Mouse (Mus musculus) forebrain, embryonic 12.5 days (tissue): ENCODE measurements at regions not wholly inside any gene's neighbourhood (a gene's known extent, or its start where the extent isn't known, plus 50 kb on each side); places are given as distances from the start of the nearest gene placed in this dataset.

Experiments
- ATAC-seq: fragments of 200-750 bp; cut with Nextera tagmentation; 2 replicates; pipeline ENCODE4 v1.8.0; 2017; ENCODE audit warnings: moderate TSS enrichment; ENCODE audit not compliant: low FRiP score
- H3K27ac ChIP-seq: fragments of 300-500 bp; sonication (generic); 2 replicates; pipeline ENCODE4 v1.5.1; 2016; ENCODE audit warnings: mild to moderate bottlenecking
- H3K27me3 ChIP-seq: fragments of 300-500 bp; sonication (generic); 2 replicates; pipeline ENCODE4 v1.6.1; 2016; ENCODE audit warnings: mild to moderate bottlenecking
- H3K36me3 ChIP-seq: fragments of 300-500 bp; sonication (generic); replicated peaks from 2 replicates; pipeline ENCODE4 v1.6.1; 2016; ENCODE audit warnings: mild to moderate bottlenecking
- H3K4me1 ChIP-seq: fragments of 300-500 bp; sonication (generic); 2 replicates; pipeline ENCODE4 v1.6.1; 2016
- H3K4me2 ChIP-seq: fragments of 300-500 bp; sonication (generic); 2 replicates; pipeline ENCODE4 v1.6.1; 2016; ENCODE audit warnings: mild to moderate bottlenecking, moderate library complexity
- H3K4me3 ChIP-seq: fragments of 300-500 bp; sonication (generic); replicated peaks from 2 replicates; pipeline ENCODE4 v1.5.1; 2016; ENCODE audit warnings: mild to moderate bottlenecking
- H3K9ac ChIP-seq: fragments of 300-500 bp; sonication (generic); 2 replicates; pipeline ENCODE4 v1.6.1; 2016; ENCODE audit warnings: mild to moderate bottlenecking
- H3K9me3 ChIP-seq: fragments of 300-500 bp; sonication (generic); 2 replicates; pipeline ENCODE4 v1.6.1; 2016
- WGBS: fragments of 180-500 bp; shearing (Covaris S2); methylation state at CpG from one replicate; pipeline ENCODE4 v1.1.7; 2016; 5-methylcytosine and 5-hydroxymethylcytosine counted together

DNA sequence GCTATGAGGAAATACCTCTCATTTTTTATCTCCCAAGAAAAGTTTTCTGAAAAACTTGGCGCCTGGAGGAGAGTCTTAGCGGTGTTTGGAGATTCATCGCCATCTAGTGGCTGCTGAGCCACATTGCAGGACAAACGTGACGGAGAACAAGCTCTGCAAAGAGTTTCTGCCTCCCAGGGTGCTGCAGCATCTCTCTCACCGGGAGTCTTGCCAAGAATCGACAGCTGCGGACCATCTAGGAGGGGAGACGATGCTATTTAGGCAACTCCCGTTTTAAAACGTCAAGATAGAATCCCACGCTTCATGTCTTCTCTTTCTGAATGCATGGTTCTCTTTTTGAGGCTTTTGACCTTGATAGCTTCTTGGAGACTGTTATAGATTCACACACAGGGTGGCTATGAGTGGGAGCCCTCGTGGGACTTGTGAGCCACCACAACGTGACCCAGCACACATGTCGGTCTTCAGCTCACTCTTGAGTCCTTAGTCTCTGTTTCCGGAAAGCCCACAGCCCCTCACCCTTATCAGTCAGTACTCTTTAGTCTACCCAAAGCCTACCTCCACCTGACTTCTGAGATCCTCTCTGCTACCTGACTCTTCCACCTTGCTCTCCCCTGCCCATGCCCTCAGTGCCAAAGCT, 281.2 kb upstream of the Jmjd1c start:
- H3K36me3 ChIP-seq = no peaks in the 10 kb centered on the region
- H3K27me3 ChIP-seq = peaks cover 10% of the 10 kb centered on the region; the same call in 1 of the 2 replicates
- no peak overlapping the region for H3K9ac ChIP-seq
- peak overlapping the region; percentile 42 for H3K4me2 ChIP-seq
- H3K9me3 ChIP-seq = no peaks in the 10 kb centered on the region
- 12% methylated on average over 16 of the region's 16 CpGs for WGBS
- no peak overlapping the region for H3K27ac ChIP-seq
- peak; percentile 57; the same call in 1 of the 2 replicates for ATAC-seq
- 0 out of 2 replicates have a peak, but pooled peaks cover 4% of the 10 kb centered on the region for H3K4me1 ChIP-seq
- peak overlapping the region; percentile 20 for H3K4me3 ChIP-seq

DNA sequence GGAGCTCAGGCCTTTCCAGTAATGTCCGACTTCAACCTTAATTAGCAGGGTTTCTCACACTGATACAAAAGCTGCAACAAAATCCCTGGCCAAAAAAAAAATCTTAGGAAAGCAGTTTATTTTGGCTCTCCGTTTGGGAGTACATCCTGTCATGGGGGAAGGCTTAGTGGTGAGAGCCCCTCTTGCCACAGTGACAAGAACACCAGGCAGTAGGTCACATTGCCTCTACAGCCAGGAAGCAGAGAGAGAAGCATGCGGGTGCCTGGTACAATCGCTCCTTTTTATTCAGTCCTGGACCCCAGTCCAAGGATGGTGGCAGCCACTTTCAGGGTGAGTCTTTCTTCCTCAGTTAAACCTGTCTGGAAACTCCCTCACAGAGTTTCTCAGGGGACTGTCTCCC, 280.0 kb upstream of the Jmjd1c start:
- H3K4me1 ChIP-seq = 0 out of 2 replicates have a peak, but pooled peaks cover 4% of the 10 kb centered on the region
- H3K36me3 ChIP-seq = no peaks in the 10 kb centered on the region
- no peak for ATAC-seq
- H3K9me3 ChIP-seq = no peaks in the 10 kb centered on the region
- no peak overlapping the region for H3K4me3 ChIP-seq
- H3K9ac ChIP-seq = no peak overlapping the region
- peaks cover 10% of the 10 kb centered on the region; the same call in 1 of the 2 replicates for H3K27me3 ChIP-seq
- no peak overlapping the region for H3K27ac ChIP-seq
- WGBS = 82% methylated on average over 4 of the region's 4 CpGs
- H3K4me2 ChIP-seq = no peak overlapping the region

- no peak for ATAC-seq
- no peaks in the 10 kb centered on the region for H3K9me3 ChIP-seq
- no peak overlapping the region for H3K4me3 ChIP-seq
- no peak overlapping the region for H3K9ac ChIP-seq
- WGBS = 88% methylated on average over 13 of the region's 13 CpGs
- peaks cover 10% of the 10 kb centered on the region; the same call in 1 of the 2 replicates for H3K27me3 ChIP-seq
- H3K27ac ChIP-seq = no peak overlapping the region
- H3K4me1 ChIP-seq = 0 out of 2 replicates have a peak, but pooled peaks cover 4% of the 10 kb centered on the region
- no peaks in the 10 kb centered on the region for H3K36me3 ChIP-seq
- no peak overlapping the region for H3K4me2 ChIP-seq
Observed at GRCm38 (mm10) chr10:66816776-66817175, 279.1 kb upstream of the Jmjd1c start.

DNA sequence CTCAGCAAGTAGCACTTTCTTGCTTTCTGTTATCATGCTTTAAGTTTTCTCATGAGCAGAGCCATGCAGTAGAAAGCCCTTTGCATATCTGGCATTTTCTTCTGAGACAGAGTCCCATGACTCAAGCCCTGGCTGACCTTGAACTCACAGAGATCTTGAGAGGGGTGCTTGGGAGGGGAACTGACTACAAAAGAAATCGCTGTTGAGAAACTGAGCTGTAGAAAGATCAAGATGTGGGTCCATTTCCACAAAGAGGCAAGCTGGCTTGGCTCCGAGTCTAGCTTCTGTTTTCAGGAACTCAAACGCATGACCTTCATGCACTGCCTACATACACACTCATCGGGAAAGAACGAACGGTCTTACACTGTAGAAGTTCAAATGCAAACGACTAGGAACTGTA, 278.0 kb upstream of the Jmjd1c start:
- H3K36me3 ChIP-seq = no peaks in the 10 kb centered on the region
- no peaks in the 10 kb centered on the region for H3K9me3 ChIP-seq
- 91% methylated on average over 7 of the region's 7 CpGs for WGBS
- H3K4me3 ChIP-seq = no peak overlapping the region
- H3K4me1 ChIP-seq = 0 out of 2 replicates have a peak, but pooled peaks cover 4% of the 10 kb centered on the region
- H3K27me3 ChIP-seq = peaks cover 10% of the 10 kb centered on the region; the same call in 1 of the 2 replicates
- no peak overlapping the region for H3K27ac ChIP-seq
- H3K4me2 ChIP-seq = no peak overlapping the region
- no peak for ATAC-seq
- no peak overlapping the region for H3K9ac ChIP-seq

GRCm38 (mm10) chr10:66819517-66819916, 276.4 kb upstream of the Jmjd1c start:
- Histone ChIP-seq H3K9me3 (no peaks in the 10 kb centered on the region), H3K4me1 (0 out of 2 replicates have a peak, but pooled peaks cover 2% of the 10 kb centered on the region), H3K4me3 (no peak overlapping the region), H3K27me3 (peaks cover 7% of the 10 kb centered on the region; the same call in 1 of the 2 replicates), H3K36me3 (no peaks in the 10 kb centered on the region), H3K27ac (no peak overlapping the region), H3K9ac (no peak overlapping the region), H3K4me2 (no peak overlapping the region)
- WGBS = 87% methylated on average over 8 of the region's 8 CpGs
- no peak for ATAC-seq

DNA sequence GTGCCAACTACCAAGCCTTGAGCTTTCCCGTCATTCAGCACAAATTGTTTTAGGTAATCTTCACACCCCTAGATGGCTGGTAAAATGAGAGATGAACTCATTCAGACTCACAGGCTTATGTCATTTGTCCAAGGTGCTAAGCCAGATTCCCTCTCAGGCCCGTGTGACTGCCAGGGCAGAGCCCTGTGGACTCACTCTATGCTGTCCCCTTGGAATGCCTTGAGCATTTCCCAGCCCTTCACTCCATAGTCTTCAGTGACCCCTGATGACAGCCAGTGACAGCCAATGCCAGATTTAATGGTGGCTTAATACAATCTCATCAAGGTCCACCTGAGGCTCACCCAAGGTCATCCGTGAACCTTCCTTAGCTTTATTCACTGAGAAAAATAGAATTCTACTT, 270.2 kb upstream of the Jmjd1c start:
- no peaks in the 10 kb centered on the region for H3K27me3 ChIP-seq
- H3K4me1 ChIP-seq = no peaks in the 10 kb centered on the region
- H3K36me3 ChIP-seq = no peaks in the 10 kb centered on the region
- no peak overlapping the region for H3K27ac ChIP-seq
- H3K4me2 ChIP-seq = no peak overlapping the region
- H3K9me3 ChIP-seq = no peaks in the 10 kb centered on the region; the same call in 1 of the 2 replicates
- ATAC-seq = no peak
- H3K4me3 ChIP-seq = no peak overlapping the region
- no peak overlapping the region for H3K9ac ChIP-seq
- WGBS = 84% methylated on average over 3 of the region's 3 CpGs

DNA sequence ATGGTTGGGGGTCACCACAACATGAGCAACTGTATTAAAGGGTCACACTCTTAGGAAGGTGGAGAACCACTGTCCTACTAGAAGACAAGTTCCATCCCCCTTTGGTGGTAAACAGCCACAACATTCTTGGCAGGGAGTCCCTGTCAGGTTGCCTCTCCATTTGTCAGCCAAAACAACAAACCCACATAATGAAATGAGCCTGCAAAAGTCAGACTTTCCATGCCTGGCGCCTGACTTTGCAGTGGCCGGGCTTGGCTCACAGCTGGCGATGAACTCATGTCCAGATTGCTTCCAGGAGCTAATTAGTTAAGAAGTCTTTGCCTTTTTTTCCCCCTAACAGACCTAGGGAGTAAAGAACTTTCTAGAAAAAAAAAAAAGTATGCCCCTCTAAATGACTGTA, 269.6 kb upstream of the Jmjd1c start:
- Histone ChIP-seq H3K4me1 (no peaks in the 10 kb centered on the region), H3K4me3 (no peak overlapping the region), H3K9me3 (no peaks in the 10 kb centered on the region; the same call in 1 of the 2 replicates), H3K36me3 (no peaks in the 10 kb centered on the region), H3K4me2 (no peak overlapping the region), H3K9ac (no peak overlapping the region), H3K27me3 (no peaks in the 10 kb centered on the region), H3K27ac (no peak overlapping the region)
- ATAC-seq = no peak
- 80% methylated on average over 3 of the region's 3 CpGs for WGBS

DNA sequence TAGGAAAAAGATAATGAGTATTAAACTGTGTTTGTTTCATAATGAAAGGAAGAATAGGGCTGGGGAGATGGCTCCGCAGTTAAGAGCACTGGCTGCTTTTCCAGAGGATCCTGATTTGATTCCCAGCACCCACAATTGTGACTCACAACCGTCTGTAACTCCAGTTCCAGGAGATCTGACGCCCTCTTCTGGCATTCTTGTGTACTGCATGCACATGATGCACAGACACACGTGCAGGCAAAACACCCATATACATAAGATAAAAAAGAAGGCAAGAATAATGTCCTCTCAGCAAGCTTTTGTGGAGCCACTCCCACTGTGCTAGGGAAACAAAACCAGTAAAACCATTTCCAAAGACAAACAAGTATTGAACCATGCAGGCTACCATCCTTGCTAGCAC, 261.0 kb upstream of the Jmjd1c start:
- H3K4me3 ChIP-seq = no peak overlapping the region
- no peak overlapping the region for H3K4me2 ChIP-seq
- H3K4me1 ChIP-seq = no peaks in the 10 kb centered on the region
- no peaks in the 10 kb centered on the region for H3K27me3 ChIP-seq
- H3K36me3 ChIP-seq = no peaks in the 10 kb centered on the region
- H3K27ac ChIP-seq = no peak overlapping the region
- no peaks in the 10 kb centered on the region for H3K9me3 ChIP-seq
- no peak for ATAC-seq
- 74% methylated on average over 4 of the region's 4 CpGs for WGBS
- H3K9ac ChIP-seq = no peak overlapping the region

GRCm38 (mm10) chr10:66839058-66839457, 256.9 kb upstream of the Jmjd1c start:
- H3K27ac ChIP-seq = no peak overlapping the region
- WGBS = 73% methylated on average over 9 of the region's 9 CpGs

GRCm38 (mm10) chr10:66843258-66843657, 252.7 kb upstream of the Jmjd1c start:
- H3K9ac ChIP-seq = no peak overlapping the region
- WGBS = 79% methylated on average over 2 of the region's 2 CpGs
- no peak overlapping the region for H3K4me3 ChIP-seq
- no peak overlapping the region for H3K27ac ChIP-seq
- H3K4me1 ChIP-seq = no peaks in the 10 kb centered on the region
- H3K9me3 ChIP-seq = no peaks in the 10 kb centered on the region
- H3K36me3 ChIP-seq = no peaks in the 10 kb centered on the region
- ATAC-seq = no peak
- H3K27me3 ChIP-seq = no peaks in the 10 kb centered on the region
- H3K4me2 ChIP-seq = no peak overlapping the region

More at GRCm38 (mm10) chr10:66839058-66839457, 256.9 kb upstream of the Jmjd1c start:
- Histone ChIP-seq H3K36me3 (no peaks in the 10 kb centered on the region), H3K4me3 (no peak overlapping the region), H3K9me3 (no peaks in the 10 kb centered on the region), H3K27me3 (no peaks in the 10 kb centered on the region), H3K4me1 (no peaks in the 10 kb centered on the region), H3K4me2 (no peak overlapping the region), H3K9ac (no peak overlapping the region)
- ATAC-seq = no peak

- WGBS = 91% methylated on average over 5 of the region's 5 CpGs
- no peaks in the 10 kb centered on the region for H3K9me3 ChIP-seq
- H3K27me3 ChIP-seq = no peaks in the 10 kb centered on the region
- H3K4me2 ChIP-seq = no peak overlapping the region
- H3K9ac ChIP-seq = no peak overlapping the region
- no peaks in the 10 kb centered on the region for H3K36me3 ChIP-seq
- H3K4me3 ChIP-seq = no peak overlapping the region
- no peak for ATAC-seq
- H3K27ac ChIP-seq = no peak overlapping the region
- no peaks in the 10 kb centered on the region for H3K4me1 ChIP-seq
Observed at GRCm38 (mm10) chr10:66848778-66849177, 247.1 kb upstream of the Jmjd1c start.

- WGBS = 65% methylated on average over 6 of the region's 6 CpGs
- Histone ChIP-seq H3K27me3 (no peaks in the 10 kb centered on the region), H3K4me2 (no peak overlapping the region), H3K4me1 (no peaks in the 10 kb centered on the region), H3K27ac (no peak overlapping the region), H3K9me3 (no peaks in the 10 kb centered on the region), H3K4me3 (no peak overlapping the region), H3K36me3 (no peaks in the 10 kb centered on the region), H3K9ac (no peak overlapping the region)
- ATAC-seq = no peak
Observed at GRCm38 (mm10) chr10:66849681-66850080, 246.2 kb upstream of the Jmjd1c start.

- Histone ChIP-seq H3K4me1 (no peaks in the 10 kb centered on the region), H3K36me3 (no peaks in the 10 kb centered on the region), H3K27me3 (no peaks in the 10 kb centered on the region), H3K4me3 (no peak overlapping the region), H3K4me2 (no peak overlapping the region), H3K9me3 (no peaks in the 10 kb centered on the region), H3K27ac (no peak overlapping the region), H3K9ac (no peak overlapping the region)
- 76% methylated on average over 4 of the region's 4 CpGs for WGBS
- no peak for ATAC-seq
Observed at GRCm38 (mm10) chr10:66850972-66851478, 244.9 kb upstream of the Jmjd1c start.
